Mouse (Mus musculus): ENCODE data around the gene Ergic1.

DNA sequence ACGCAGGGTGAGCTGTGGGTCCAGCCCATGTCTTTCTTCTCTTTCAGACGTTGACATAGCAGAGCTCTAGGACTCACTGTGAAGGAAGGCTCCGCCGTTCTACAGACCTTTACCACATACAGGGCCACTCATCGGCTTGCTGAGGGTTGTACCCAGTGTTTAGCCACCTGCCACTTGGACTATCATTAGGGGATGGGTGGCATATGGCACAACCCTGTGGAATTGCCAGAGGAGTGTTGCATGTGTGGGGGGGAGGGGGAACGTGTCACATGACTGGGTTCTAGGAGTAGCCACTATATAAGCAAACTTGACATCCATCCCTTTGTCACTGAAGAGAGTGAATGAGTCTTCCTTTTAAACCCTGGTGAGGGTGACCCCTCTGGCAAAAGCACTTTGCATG is 2.2 kb downstream of the Ergic1 start:
- no peak for TF ChIP-seq POLR2A (IDR thresholded peaks at IDR 0.05; ENCODE audit: borderline replicate concordance, low read depth, low read length)
- no peak for TF ChIP-seq CTCF (IDR thresholded peaks at IDR 0.05; ENCODE audit: low read depth, low read length)
